Mouse (Mus musculus): ENCODE results near the gene Jagn1.
A peak's percentile ranks its signal among the peaks of the same experiment; 100 is the strongest.

The Jagn1 gene

DNA sequence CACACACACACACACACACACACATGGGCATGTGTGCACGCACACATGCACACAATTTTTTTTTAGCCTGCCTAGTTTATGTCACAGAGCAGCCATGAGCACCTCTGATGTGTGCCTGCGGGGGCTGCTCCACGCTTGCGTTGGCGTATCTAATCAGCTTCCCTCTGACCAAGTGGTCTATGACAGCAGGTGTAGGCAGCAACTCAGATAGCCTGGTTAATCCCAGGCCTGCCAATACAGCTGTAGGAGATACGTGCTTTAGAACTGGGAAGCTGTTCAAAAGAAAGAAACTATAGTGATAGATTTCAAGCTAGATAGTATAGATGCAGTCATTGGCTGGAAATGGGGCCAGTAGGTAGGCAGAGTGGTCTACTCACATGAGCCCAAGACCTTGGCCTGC, 31.3 kb downstream of the Jagn1 start:
- no peak for DNase-seq (ENCODE audit: low read depth, low spot score)

DNA sequence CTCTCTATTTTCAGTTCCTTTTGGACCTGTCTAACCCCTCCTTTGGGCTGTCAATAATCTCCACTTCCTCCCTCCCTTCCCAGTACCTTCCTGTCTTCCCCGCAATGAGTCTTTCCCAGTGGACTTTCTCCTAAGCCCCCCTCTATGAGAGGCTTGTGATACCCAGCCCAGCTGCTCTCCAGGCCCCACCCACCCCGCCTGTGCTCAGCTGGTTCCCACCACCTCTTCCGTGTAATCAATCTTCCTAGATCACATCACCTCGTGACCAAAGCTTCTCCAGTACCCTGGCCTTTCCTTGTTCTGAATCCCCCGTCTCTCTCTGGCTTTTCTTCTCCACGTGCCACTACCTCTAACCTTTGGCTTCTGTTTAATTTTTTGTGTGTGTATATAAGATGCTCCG, 35.0 kb downstream of the Jagn1 start:
- no peak for DNase-seq (ENCODE audit: low read depth, low spot score)

DNA sequence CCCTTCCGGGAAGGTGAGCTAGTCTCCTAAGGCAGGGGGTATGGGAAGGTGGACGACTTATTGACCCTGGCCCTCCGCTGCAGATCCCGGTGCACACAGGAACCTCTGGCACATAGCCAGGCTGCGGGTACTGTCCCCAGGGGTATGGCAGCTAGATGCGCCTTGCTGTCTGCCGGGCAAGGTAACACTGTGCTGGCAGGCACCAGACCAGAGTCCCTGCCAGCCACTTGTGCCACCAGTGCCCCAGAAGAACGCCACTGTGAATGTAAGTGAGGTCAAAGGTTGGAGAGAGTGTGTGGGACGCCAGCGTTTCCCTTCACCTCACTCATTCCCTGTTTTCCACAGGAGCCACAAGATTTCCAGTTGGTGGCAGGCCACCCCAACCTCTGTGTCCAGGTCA, 36.5 kb downstream of the Jagn1 start:
- no peak for DNase-seq (ENCODE audit: low read depth, low spot score)

DNA sequence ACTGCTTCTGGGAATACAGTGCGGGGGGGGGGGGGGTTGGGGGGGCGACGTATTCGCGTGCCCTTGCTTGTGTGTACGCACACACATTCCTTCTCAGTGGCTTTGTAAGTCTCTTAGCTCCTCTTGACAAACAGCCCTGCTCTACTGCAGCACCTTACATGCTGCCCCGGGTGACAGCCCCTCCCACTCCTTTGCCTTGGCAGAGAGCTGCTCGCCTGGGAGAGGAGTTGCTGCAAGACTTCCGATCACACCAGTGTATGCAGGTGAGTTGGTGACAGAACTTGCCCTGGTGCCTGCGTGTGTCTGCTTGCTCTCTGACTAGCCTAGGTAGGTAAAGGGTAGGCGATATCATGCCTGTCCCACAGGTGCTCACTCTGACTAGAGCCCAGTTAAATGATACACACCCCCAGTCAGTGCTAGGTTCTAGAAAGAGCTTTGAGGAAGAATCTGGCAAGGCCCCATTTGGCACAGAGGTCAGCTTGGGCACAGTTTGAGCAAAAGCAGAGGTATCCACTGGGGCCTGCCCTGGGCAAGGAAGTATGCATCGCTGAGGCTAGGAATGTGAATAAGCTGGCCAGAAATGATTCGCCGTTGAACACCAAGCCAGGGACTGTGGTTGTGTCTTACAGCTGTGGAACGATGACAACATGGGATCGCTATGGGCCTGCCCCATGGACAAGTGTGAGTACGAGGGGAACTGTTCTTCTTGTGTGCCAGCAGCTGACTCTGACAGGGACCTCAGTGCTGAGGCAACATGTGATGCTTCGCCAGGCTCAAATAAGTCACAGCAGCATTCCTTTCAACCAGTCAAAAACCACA, 38.4 kb downstream of the Jagn1 start:
- no peak for DNase-seq (ENCODE audit: low read depth, low spot score)

DNA sequence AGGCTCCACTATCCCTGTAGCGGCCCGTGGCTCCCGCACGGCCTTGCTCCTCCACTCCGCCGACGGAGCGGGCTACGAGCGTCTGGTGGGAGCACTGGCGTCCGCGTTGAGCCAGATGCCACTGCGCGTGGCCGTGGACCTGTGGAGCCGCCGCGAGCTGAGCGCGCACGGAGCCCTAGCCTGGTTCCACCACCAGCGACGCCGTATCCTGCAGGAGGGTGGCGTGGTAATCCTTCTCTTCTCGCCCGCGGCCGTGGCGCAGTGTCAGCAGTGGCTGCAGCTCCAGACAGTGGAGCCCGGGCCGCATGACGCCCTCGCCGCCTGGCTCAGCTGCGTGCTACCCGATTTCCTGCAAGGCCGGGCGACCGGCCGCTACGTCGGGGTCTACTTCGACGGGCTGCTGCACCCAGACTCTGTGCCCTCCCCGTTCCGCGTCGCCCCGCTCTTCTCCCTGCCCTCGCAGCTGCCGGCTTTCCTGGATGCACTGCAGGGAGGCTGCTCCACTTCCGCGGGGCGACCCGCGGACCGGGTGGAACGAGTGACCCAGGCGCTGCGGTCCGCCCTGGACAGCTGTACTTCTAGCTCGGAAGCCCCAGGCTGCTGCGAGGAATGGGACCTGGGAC, 40.2 kb downstream of the Jagn1 start:
- peak; percentile 82 for DNase-seq (ENCODE audit: low read depth, low spot score)

DNA sequence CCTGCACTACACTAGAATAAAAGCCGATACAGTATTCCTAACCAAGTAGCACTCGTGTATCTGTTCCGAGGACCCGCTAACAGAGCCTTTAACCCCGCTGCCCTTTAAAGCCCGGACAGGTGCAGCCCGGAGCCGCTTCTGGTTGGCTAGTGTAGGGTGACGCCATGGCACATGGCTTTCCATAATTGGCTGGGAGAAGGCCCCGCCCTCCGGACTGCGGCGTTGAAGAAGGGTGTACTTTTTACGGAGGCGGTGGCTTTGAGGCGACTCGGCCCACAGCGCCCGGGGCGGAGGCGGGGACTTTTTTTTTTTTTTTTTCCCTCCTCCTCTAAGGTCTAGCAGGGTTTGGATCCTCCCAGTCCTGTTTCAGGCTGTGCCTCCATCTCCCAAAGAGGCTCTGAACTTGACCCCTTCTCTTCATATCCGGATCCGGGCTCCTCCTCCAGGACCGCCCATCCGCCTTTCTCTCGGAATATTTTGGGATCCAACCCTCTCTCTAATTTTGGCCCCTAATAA, 40.8 kb downstream of the Jagn1 start, which contains the start of gene Creld1:
TSS of gene Creld1 (plus strand) at position 198 of the 516 bp plus-strand sequence.
- peak; percentile 99 for DNase-seq (ENCODE audit: low read depth, low spot score)

DNA sequence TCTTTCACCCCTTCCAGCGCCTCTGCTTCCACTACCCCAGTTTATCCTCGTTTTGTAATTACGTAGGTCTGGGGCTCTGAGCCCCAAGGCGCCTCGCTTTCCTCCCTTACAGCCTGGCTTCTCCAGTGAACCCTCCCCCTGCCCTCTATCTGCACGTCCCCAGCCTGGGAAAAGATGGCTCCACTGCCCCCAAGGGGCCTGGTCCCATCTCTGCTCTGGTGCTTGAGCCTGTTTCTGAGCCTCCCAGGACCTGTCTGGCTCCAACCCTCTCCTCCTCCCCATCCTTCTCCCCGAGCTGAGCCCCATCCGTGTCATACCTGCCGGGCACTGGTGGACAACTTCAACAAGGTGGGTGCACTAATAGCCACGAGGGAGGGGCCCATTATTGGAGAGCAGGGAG, 41.4 kb downstream of the Jagn1 start:
- peak; percentile 58 for DNase-seq (ENCODE audit: low read depth, low spot score)

DNA sequence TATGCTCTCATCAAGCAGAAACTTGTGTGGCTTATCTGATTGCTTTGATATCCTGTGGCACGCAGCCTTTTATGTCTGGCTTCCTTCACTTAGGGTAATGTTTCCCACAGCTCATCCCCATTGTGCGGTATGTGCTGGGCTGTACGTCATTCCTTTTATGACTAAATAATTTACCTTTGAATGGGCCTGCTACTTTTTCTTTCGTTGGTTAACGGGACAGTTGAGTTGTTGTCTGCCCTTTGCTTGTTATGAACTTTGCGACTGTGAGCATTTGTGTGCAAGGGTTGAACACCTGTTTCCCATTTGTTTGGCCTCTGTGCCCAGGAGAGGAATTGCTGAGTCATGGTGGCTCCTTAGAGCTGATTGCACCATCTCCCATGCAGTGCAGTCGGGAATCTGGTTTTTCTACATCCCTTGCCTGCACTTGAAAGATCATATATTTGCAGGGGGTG, 44.8 kb downstream of the Jagn1 start:
- peak; percentile 69 for DNase-seq (ENCODE audit: low read depth, low spot score)

DNA sequence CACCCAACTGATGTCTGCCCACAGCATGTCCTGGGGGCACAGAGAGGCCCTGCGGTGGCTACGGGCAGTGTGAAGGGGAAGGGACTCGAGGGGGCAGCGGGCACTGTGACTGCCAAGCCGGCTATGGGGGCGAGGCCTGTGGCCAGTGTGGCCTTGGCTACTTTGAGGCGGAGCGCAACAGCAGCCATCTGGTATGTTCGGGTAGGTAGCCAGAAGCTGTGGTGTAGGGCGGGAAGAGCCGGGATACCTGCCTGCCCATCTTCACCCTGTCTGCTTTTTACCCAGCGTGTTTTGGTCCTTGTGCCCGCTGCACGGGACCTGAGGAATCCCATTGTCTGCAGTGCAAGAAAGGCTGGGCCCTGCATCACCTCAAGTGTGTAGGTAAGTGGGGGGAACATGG, 47.0 kb downstream of the Jagn1 start:
- DNase-seq (ENCODE audit: low read depth, low spot score): no peak

DNA sequence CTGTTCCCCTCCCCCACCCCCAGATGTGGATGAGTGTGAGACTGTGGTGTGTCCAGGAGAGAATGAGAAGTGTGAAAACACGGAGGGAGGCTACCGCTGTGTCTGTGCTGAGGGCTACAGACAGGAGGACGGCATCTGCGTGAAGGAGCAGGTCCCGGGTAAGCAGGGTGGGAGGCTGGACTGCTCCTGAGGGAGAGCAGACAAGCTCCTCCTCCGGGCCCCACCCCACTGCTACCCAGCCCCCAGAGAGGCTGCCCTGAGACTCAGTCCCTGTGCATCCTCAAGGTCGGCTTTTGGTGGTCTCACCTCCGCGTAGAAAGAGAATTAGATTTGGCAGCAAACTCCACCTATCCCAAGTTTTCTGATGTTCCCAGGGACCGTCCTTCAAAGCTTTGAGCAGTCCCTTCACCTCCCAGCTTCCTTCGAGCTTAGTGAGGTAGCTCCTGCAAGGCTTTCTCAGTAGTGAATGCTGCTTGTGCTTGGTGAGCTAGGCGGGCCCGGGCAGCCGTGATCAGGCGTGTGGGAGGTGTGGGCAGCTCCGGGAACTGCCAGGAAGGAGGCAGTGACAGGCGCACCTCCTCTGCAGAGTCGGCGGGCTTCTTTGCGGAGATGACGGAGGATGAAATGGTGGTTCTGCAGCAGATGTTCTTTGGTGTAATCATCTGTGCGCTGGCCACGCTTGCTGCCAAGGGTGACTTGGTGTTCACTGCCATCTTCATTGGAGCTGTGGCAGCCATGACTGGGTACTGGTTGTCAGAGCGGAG, 49.9 kb downstream of the Jagn1 start:
- peak; percentile 76 for DNase-seq (ENCODE audit: low read depth, low spot score)

DNA sequence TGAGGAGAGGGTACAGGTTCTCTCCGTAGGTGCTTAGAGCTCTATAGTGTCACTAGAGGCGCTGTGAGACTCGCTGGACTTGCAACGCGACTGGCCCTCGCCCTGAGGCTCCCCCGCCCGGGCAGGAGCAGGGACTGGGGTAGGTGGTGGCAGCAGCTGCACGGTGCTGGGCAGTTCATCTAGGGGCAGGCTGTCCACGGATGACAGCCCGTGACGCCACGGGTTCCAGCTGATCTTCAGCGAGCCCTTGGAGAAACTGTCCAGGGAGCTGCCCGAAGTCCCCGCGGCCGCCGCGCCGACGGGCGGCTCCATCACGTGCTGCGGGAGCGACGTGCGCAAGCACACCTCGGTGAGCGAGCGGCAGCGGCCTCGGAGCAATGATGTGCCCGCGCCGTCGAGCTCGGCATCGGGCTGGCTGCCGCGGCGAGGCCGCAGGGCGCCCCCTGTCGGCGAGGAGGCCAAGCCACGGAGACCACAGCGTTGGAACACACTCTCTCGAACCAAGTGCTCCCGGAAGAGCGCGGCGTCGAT, 52.0 kb downstream of the Jagn1 start:
- peak; percentile 78 for DNase-seq (ENCODE audit: low read depth, low spot score)

DNA sequence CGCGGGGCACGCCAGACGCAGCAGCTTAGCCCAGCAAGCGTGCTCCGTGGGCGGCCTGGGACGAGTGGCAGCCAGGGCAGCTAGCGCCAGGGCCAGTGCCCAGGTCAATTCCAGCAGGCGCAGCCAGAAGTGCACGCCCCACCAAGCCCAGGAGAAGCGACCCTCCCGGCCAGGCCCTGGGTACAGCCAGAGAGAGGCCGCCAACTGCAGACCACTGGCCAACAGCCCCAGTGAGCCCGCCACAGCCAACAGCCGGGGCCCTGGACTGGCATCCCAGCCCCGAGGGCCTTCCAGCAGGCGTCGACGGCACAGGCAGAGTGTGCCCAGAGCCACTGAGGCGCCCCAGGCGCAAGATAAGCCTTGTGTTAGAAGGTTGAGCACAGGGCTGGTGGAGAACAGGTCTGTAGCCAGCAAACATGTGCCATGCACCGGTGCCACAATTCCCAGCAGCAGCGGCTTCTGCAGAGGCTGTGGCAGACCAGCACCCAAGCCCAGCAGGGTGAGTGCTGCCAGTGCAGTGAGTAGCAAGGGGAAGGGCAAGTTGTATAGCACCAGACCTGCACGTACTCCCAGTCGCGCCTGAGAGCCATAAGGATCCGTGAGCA, 52.8 kb downstream of the Jagn1 start:
- DNase-seq (ENCODE audit: low read depth, low spot score): no peak

Data from brain, adult 2 months (tissue).